Mouse (Mus musculus) stomach, embryonic 15.5 days (tissue): ENCODE data around the gene Ubxn10. TPM values are rescaled to one million over a fixed set of nuclear protein-coding genes. Genes with fewer than 3 reads are reported as not detected.

Experiments
- ATAC-seq: fragments of 200-750 bp; cut with Nextera tagmentation; 2 replicates; pipeline ENCODE4 v1.8.0; 2017; ENCODE audit warnings: low read depth, moderate number of reproducible peaks, moderate TSS enrichment; ENCODE audit not compliant: insufficient read depth, low FRiP score
- H3K27ac ChIP-seq: fragments of 300-500 bp; sonication (generic); 2 replicates; pipeline ENCODE4 v1.5.1; 2015; ENCODE audit warnings: mild to moderate bottlenecking, inconsistent platforms
- H3K27me3 ChIP-seq: fragments of 300-500 bp; sonication (generic); replicated peaks from 2 replicates; pipeline ENCODE4 v1.6.1; 2015; ENCODE audit warnings: inconsistent platforms
- H3K36me3 ChIP-seq: fragments of 300-500 bp; sonication (generic); 2 replicates; pipeline ENCODE4 v1.6.1; 2015; ENCODE audit warnings: inconsistent platforms
- H3K4me1 ChIP-seq: fragments of 300-500 bp; sonication (generic); 2 replicates; pipeline ENCODE4 v1.6.1; 2015; ENCODE audit warnings: inconsistent platforms
- H3K4me2 ChIP-seq: fragments of 300-500 bp; sonication (generic); 2 replicates; pipeline ENCODE4 v1.6.1; 2015; ENCODE audit warnings: mild to moderate bottlenecking, inconsistent platforms
- H3K4me3 ChIP-seq: fragments of 300-500 bp; sonication (generic); replicated peaks from 2 replicates; pipeline ENCODE4 v1.5.1; 2015; ENCODE audit warnings: inconsistent platforms
- H3K9ac ChIP-seq: fragments of 300-500 bp; sonication (generic); 2 replicates; pipeline ENCODE4 v1.6.1; 2015; ENCODE audit warnings: inconsistent platforms
- H3K9me3 ChIP-seq: fragments of 300-500 bp; sonication (generic); 2 replicates; pipeline ENCODE4 v1.6.1; 2016; ENCODE audit warnings: inconsistent platforms
- WGBS: fragments of 180-500 bp; shearing (Covaris S2); methylation state at CpG from one replicate; pipeline ENCODE4 v1.1.7; 2015; 5-methylcytosine and 5-hydroxymethylcytosine counted together
- polyA plus RNA-seq: library from polyadenylated mRNA; unstranded; fragments of >200 nt; fragmentation: Nextera tagmentation; extraction: Ambion mirVana; gene quantifications from 2 replicates; pipeline ENCODE4 v1.2.1, GENCODE M21; 2015

Ubxn10 gene
- polyA plus RNA-seq, 1 experiment from 2014 or later: 1.6 TPM

DNA sequence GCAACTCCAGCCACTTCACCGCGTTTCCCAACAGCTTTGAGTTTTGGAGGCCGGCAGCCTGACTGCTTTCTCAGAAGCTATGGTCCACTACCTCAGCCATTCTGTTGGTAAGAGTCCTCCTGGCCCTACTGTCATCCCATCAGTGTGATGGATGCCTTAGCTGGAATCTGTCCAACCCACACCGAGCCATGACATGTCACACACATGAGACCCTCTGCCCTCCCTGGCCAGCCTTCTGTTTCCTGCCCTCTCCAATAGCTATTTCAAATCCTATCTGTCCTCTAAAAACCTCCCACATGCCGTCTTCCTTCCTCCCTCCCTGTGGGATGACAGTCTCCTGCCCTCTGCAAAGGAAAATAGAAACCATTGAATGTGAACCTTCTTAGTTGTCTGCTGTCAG is 11.2 kb downstream of the Ubxn10 start:
- no peaks in the 10 kb centered on the region for H3K9me3 ChIP-seq
- no peak overlapping the region for H3K4me2 ChIP-seq
- no peaks in the 10 kb centered on the region for H3K27me3 ChIP-seq
- no peak for ATAC-seq
- no peaks in the 10 kb centered on the region for H3K36me3 ChIP-seq
- no peak overlapping the region for H3K9ac ChIP-seq
- 60% methylated on average over 5 of the region's 5 CpGs for WGBS
- peak overlapping the region; percentile 36; the same call in 1 of the 2 replicates for H3K27ac ChIP-seq
- H3K4me1 ChIP-seq: peaks cover 26% of the 10 kb centered on the region; the same call in 1 of the 2 replicates
- H3K4me3 ChIP-seq: no peak overlapping the region

GRCm38 (mm10) chr4:138725127-138725461 is 11.9 kb downstream of the Ubxn10 start:
- ATAC-seq: peak; percentile 56; the same call in 1 of the 2 replicates
- peaks cover 26% of the 10 kb centered on the region; the same call in 1 of the 2 replicates for H3K4me1 ChIP-seq
- H3K9me3 ChIP-seq: no peaks in the 10 kb centered on the region
- peak overlapping the region; percentile 46 for H3K4me2 ChIP-seq
- peak overlapping the region; percentile 18; the same call in 1 of the 2 replicates for H3K4me3 ChIP-seq
- no peaks in the 10 kb centered on the region for H3K27me3 ChIP-seq
- no peaks in the 10 kb centered on the region for H3K36me3 ChIP-seq
- 2% methylated on average over 13 of the region's 13 CpGs for WGBS
- H3K9ac ChIP-seq: no peak overlapping the region
- peak overlapping the region; percentile 36; the same call in 1 of the 2 replicates for H3K27ac ChIP-seq

- no peaks in the 10 kb centered on the region for H3K27me3 ChIP-seq
- peaks cover 26% of the 10 kb centered on the region; the same call in 1 of the 2 replicates for H3K4me1 ChIP-seq
- H3K36me3 ChIP-seq: no peaks in the 10 kb centered on the region
- peak within 1 kb of the TSS; percentile 18; the same call in 1 of the 2 replicates for H3K4me3 ChIP-seq
- H3K9ac ChIP-seq: no peak within 1 kb of the TSS
- 35% methylated on average over 18 of the region's 18 CpGs for WGBS
- H3K9me3 ChIP-seq: no peaks in the 10 kb centered on the region
- 0 out of 2 replicates have a peak, but pooled peaks have one; percentile 8 for ATAC-seq
- peak within 1 kb of the TSS; percentile 36; the same call in 1 of the 2 replicates for H3K27ac ChIP-seq
- H3K4me2 ChIP-seq: peak within 1 kb of the TSS; percentile 46
Observed at GRCm38 (mm10) chr4:138724354-138725126, 12.4 kb downstream of the Ubxn10 start, which contains the start of gene Pla2g2c. TSS of gene Pla2g2c (plus strand) at chr4:138724792.

- Histone ChIP-seq H3K9ac (no peak overlapping the region), H3K4me1 (peaks cover 26% of the 10 kb centered on the region; the same call in 1 of the 2 replicates), H3K4me3 (no peak overlapping the region), H3K27me3 (no peaks in the 10 kb centered on the region), H3K36me3 (no peaks in the 10 kb centered on the region), H3K4me2 (no peak overlapping the region), H3K9me3 (no peaks in the 10 kb centered on the region), H3K27ac (no peak overlapping the region)
- 43% methylated on average over 15 of the region's 15 CpGs for WGBS
- ATAC-seq: no peak
Observed at GRCm38 (mm10) chr4:138723493-138724281, 13.3 kb downstream of the Ubxn10 start.

GRCm38 (mm10) chr4:138719264-138719596 is 17.7 kb downstream of the Ubxn10 start:
- Histone ChIP-seq H3K4me3 (no peak overlapping the region), H3K27ac (no peak overlapping the region), H3K27me3 (no peaks in the 10 kb centered on the region), H3K36me3 (no peaks in the 10 kb centered on the region), H3K9ac (no peak overlapping the region), H3K4me2 (no peak overlapping the region), H3K9me3 (no peaks in the 10 kb centered on the region), H3K4me1 (0 out of 2 replicates have a peak, but pooled peaks cover 14% of the 10 kb centered on the region)
- WGBS: 83% methylated on average over 5 of the region's 5 CpGs
- no peak for ATAC-seq

GRCm38 (mm10) chr4:138718586-138719263 is 18.2 kb downstream of the Ubxn10 start:
- Histone ChIP-seq H3K27me3 (no peaks in the 10 kb centered on the region), H3K36me3 (no peaks in the 10 kb centered on the region), H3K4me1 (0 out of 2 replicates have a peak, but pooled peaks cover 10% of the 10 kb centered on the region), H3K27ac (no peak overlapping the region), H3K4me2 (no peak overlapping the region), H3K9me3 (no peaks in the 10 kb centered on the region), H3K9ac (no peak overlapping the region), H3K4me3 (no peak overlapping the region)
- 81% methylated on average over 5 of the region's 5 CpGs for WGBS
- no peak for ATAC-seq

DNA sequence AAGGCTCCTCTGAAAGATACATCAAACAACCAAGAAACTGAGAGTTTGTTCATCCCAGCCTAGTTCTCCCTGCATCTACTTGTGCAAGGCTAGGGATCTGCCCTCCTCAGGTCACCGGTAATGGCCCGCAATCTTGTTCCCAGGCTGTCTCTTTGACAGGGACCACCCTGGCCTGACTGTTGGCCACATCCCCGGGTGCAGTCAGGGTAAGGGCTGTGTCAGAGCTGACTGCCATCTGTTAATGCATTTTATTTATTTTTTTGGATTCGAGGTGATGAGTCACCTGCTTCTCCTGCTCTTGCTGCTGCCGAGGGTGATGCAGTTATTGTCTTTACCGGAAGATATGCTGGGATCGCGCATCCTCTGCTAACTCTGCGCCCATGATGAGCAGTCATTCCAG is 20.3 kb downstream of the Ubxn10 start:
- Histone ChIP-seq H3K4me2 (no peak overlapping the region), H3K36me3 (no peaks in the 10 kb centered on the region), H3K9ac (no peak overlapping the region), H3K4me3 (no peak overlapping the region), H3K27ac (no peak overlapping the region), H3K27me3 (no peaks in the 10 kb centered on the region), H3K4me1 (0 out of 2 replicates have a peak, but pooled peaks cover under 1% of the 10 kb centered on the region), H3K9me3 (no peaks in the 10 kb centered on the region)
- 78% methylated on average over 9 of the region's 9 CpGs for WGBS
- no peak for ATAC-seq

GRCm38 (mm10) chr4:138714186-138714585 is 22.8 kb downstream of the Ubxn10 start:
- Histone ChIP-seq H3K9me3 (no peaks in the 10 kb centered on the region), H3K36me3 (no peaks in the 10 kb centered on the region), H3K27me3 (no peaks in the 10 kb centered on the region), H3K4me1 (no peaks in the 10 kb centered on the region), H3K9ac (no peak overlapping the region), H3K4me2 (no peak overlapping the region), H3K27ac (no peak overlapping the region), H3K4me3 (no peak overlapping the region)
- no peak for ATAC-seq
- 77% methylated on average over 1 of the region's 1 CpGs for WGBS

GRCm38 (mm10) chr4:138712621-138713020 is 24.3 kb downstream of the Ubxn10 start:
- Histone ChIP-seq H3K4me1 (peaks cover 2% of the 10 kb centered on the region; the same call in 1 of the 2 replicates), H3K27me3 (no peaks in the 10 kb centered on the region), H3K36me3 (no peaks in the 10 kb centered on the region), H3K9me3 (no peaks in the 10 kb centered on the region), H3K27ac (no peak overlapping the region), H3K4me3 (no peak overlapping the region), H3K9ac (no peak overlapping the region), H3K4me2 (no peak overlapping the region)
- 71% methylated on average over 8 of the region's 8 CpGs for WGBS
- ATAC-seq: no peak

DNA sequence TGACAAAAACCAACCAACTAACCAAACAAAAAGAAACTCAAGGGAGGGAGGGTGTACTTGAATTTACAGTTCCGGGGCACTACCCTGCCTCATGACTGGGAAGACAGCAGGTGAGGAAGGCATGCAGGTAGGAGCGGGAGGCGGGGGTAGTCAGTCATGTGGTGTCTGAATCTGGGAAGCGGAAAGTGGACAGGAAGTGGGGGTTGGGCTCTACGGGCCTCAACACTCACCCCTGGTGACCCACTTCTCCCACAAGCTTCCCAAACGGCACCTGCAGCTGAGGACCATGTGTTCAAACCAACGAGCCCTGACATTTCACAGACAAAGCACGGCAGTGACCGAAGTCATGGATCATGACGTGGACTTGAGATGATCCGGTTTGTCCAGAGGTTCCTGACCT is 24.9 kb downstream of the Ubxn10 start:
- Histone ChIP-seq H3K36me3 (no peaks in the 10 kb centered on the region), H3K27ac (no peak overlapping the region), H3K4me1 (peaks cover 2% of the 10 kb centered on the region; the same call in 1 of the 2 replicates), H3K27me3 (no peaks in the 10 kb centered on the region), H3K4me3 (no peak overlapping the region), H3K9me3 (no peaks in the 10 kb centered on the region), H3K4me2 (no peak overlapping the region), H3K9ac (no peak overlapping the region)
- no peak for ATAC-seq
- 70% methylated on average over 11 of the region's 11 CpGs for WGBS

DNA sequence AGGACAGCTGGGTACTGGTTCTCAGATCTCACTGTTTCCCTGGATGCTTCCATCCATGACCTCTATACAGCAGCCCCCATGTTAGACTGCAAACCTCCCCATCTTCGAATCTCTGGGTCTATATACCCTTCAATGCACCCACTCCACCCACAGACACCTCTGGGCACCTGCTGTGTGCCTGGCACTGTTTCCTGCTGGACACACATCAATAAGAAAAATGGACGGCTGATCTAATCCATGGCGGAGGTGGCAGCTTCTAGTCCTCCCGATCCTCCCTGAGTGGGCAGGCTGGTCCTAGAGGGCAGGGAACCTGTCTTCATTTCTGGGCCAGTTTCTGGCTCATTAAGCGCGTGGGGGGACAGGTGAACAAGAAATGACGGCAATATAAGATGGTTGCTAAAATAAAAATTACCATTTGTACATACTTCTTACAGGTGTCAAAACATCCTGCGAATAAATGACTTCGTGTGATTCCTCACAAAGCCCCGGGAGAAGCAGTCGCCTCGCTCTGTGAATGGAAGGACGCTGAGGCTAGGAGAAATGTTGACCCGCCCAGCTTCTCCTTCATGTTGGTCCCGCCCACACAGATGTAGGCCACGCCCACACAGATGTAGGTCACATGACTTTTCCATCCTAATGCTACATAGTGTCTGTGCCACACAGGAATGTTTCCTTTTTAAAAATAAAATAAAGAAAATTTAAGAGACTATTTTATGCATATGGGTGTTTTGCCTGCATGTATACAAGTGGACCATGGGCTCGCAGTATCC is 25.7 kb downstream of the Ubxn10 start:
- H3K27me3 ChIP-seq: no peaks in the 10 kb centered on the region
- 53% methylated on average over 17 of the region's 17 CpGs for WGBS
- no peaks in the 10 kb centered on the region for H3K9me3 ChIP-seq
- no peak overlapping the region for H3K27ac ChIP-seq
- no peak for ATAC-seq
- H3K4me3 ChIP-seq: no peak overlapping the region
- peaks cover 2% of the 10 kb centered on the region; the same call in 1 of the 2 replicates for H3K4me1 ChIP-seq
- no peak overlapping the region for H3K4me2 ChIP-seq
- H3K36me3 ChIP-seq: no peaks in the 10 kb centered on the region
- no peak overlapping the region for H3K9ac ChIP-seq
